Mouse (Mus musculus): ENCODE data around the gene Foxn1. TPM values are rescaled to one million over a fixed set of nuclear protein-coding genes. Genes with fewer than 3 reads are reported as not detected.
A peak's percentile ranks its signal among the peaks of the same experiment; 100 is the strongest.

Foxn1 gene
- polyA plus RNA-seq, 1 experiment: 0.06 TPM

GRCm38 (mm10) chr11:78348474-78348873 lies 37.9 kb downstream of the Foxn1 start:
- 86% methylated on average over 7 of the region's 7 CpGs for WGBS
- no peaks in the 10 kb centered on the region for H3K36me3 ChIP-seq (ENCODE audit: control insufficient read depth, insufficient read depth, low read length)
- no peaks in the 10 kb centered on the region for H3K27me3 ChIP-seq (ENCODE audit: control insufficient read depth, insufficient read depth, low read length)
- no peak overlapping the region for H3K27ac ChIP-seq (ENCODE audit: insufficient read depth, low read depth, low read length)
- H3K4me1 ChIP-seq (ENCODE audit: control insufficient read depth, insufficient read depth, insufficient read length, low read length): peaks cover 25% of the 10 kb centered on the region
- no peak overlapping the region for H3K4me3 ChIP-seq (ENCODE audit: low read depth, low read length)
- no peak for TF ChIP-seq POLR2A (IDR thresholded peaks at IDR 0.05; ENCODE audit: low read depth, low read length)
- TF ChIP-seq CTCF (IDR thresholded peaks at IDR 0.05; ENCODE audit: extremely low read depth, insufficient read length, insufficient replicate concordance, low read depth, low read length): no peak

- no peak for TF ChIP-seq CTCF (IDR thresholded peaks at IDR 0.05; ENCODE audit: extremely low read depth, insufficient read length, insufficient replicate concordance, low read depth, low read length)
- no peak for TF ChIP-seq POLR2A (IDR thresholded peaks at IDR 0.05; ENCODE audit: low read depth, low read length)
- Histone ChIP-seq H3K27ac (ENCODE audit: insufficient read depth, low read depth, low read length) (no peak overlapping the region), H3K36me3 (ENCODE audit: control insufficient read depth, insufficient read depth, low read length) (no peaks in the 10 kb centered on the region), H3K27me3 (ENCODE audit: control insufficient read depth, insufficient read depth, low read length) (no peaks in the 10 kb centered on the region; the same call in 1 of the 2 replicates), H3K4me1 (ENCODE audit: control insufficient read depth, insufficient read depth, insufficient read length, low read length) (peaks cover 25% of the 10 kb centered on the region), H3K4me3 (ENCODE audit: low read depth, low read length) (no peak overlapping the region)
- 73% methylated on average over 9 of the region's 9 CpGs for WGBS
Measured at GRCm38 (mm10) chr11:78347908-78348307, 38.5 kb downstream of the Foxn1 start.

DNA sequence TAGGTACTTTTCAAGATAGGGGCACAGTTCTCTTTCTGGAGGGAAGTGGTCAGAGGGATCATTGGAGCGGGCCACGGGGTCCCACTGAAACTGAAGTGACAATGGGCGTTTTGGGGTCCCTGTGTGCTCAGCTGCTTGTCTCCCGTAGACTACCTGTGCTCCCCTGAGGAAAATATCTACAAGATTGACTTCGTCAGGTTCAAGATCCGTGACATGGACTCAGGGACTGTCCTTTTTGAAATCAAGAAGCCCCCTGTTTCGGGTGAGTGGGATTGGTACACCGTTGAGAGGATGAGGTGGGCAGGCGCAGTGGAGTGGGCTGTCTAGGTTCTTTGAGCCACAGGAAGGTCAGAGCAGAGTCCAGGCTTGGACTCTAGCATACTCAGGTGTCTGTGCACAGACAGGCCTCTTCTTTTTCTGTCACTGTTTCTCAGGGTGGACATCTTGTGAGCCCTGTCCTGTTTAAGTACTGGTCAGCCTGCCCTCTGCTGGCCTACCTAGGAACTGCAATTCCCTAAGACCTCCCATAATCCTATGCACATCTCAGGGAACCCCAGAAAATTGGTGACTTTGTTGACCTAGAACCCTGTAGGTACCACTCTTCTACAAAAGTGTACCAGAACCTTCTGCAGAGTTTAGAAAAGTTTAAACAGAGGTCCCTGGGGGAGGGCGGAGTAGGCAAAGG lies 39.1 kb downstream of the Foxn1 start:
- Histone ChIP-seq H3K4me3 (ENCODE audit: low read depth, low read length) (no peak overlapping the region), H3K4me1 (ENCODE audit: control insufficient read depth, insufficient read depth, insufficient read length, low read length) (peaks cover 25% of the 10 kb centered on the region), H3K36me3 (ENCODE audit: control insufficient read depth, insufficient read depth, low read length) (no peaks in the 10 kb centered on the region), H3K27me3 (ENCODE audit: control insufficient read depth, insufficient read depth, low read length) (no peaks in the 10 kb centered on the region; the same call in 1 of the 2 replicates), H3K27ac (ENCODE audit: insufficient read depth, low read depth, low read length) (no peak overlapping the region)
- 94% methylated on average over 10 of the region's 10 CpGs for WGBS
- TF ChIP-seq POLR2A (IDR thresholded peaks at IDR 0.05; ENCODE audit: low read depth, low read length) (no peak), CTCF (IDR thresholded peaks at IDR 0.05; ENCODE audit: extremely low read depth, insufficient read length, insufficient replicate concordance, low read depth, low read length) (peak; percentile 71; the same call in 1 of the 2 replicates)

GRCm38 (mm10) chr11:78346326-78347069 lies 39.9 kb downstream of the Foxn1 start:
- H3K36me3 ChIP-seq (ENCODE audit: control insufficient read depth, insufficient read depth, low read length): peaks cover under 1% of the 10 kb centered on the region
- no peaks in the 10 kb centered on the region; the same call in 1 of the 2 replicates for H3K27me3 ChIP-seq (ENCODE audit: control insufficient read depth, insufficient read depth, low read length)
- H3K27ac ChIP-seq (ENCODE audit: insufficient read depth, low read depth, low read length): no peak overlapping the region
- no peak for TF ChIP-seq CTCF (IDR thresholded peaks at IDR 0.05; ENCODE audit: extremely low read depth, insufficient read length, insufficient replicate concordance, low read depth, low read length)
- no peak for TF ChIP-seq POLR2A (IDR thresholded peaks at IDR 0.05; ENCODE audit: low read depth, low read length)
- H3K4me1 ChIP-seq (ENCODE audit: control insufficient read depth, insufficient read depth, insufficient read length, low read length): peaks cover 25% of the 10 kb centered on the region
- 84% methylated on average over 6 of the region's 6 CpGs for WGBS
- no peak overlapping the region for H3K4me3 ChIP-seq (ENCODE audit: low read depth, low read length)

DNA sequence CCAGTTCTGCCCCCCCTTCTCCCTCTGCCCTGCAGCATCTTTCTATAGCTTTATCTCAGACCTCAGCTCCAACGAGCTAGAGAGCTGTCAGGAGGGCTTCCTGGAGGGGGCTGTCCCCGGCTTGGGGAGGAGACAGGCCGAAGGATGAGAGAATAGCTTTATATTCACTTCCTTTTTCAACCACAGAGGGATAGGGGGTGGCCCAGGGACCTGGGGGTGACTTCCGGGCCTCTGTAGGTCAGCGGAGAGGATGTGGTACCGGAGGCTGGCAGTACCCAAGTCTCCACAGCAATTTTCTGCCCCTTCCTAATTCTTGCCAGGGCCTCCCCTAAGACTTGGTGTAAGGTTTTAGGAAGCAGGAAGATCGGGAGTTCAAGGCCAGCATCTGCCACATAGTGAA lies 40.6 kb downstream of the Foxn1 start:
- Histone ChIP-seq H3K36me3 (ENCODE audit: control insufficient read depth, insufficient read depth, low read length) (peaks cover 8% of the 10 kb centered on the region), H3K4me1 (ENCODE audit: control insufficient read depth, insufficient read depth, insufficient read length, low read length) (peaks cover 25% of the 10 kb centered on the region), H3K4me3 (ENCODE audit: low read depth, low read length) (no peak overlapping the region), H3K27me3 (ENCODE audit: control insufficient read depth, insufficient read depth, low read length) (no peaks in the 10 kb centered on the region; the same call in 1 of the 2 replicates), H3K27ac (ENCODE audit: insufficient read depth, low read depth, low read length) (peak overlapping the region; percentile 58)
- 78% methylated on average over 7 of the region's 7 CpGs for WGBS
- TF ChIP-seq POLR2A (IDR thresholded peaks at IDR 0.05; ENCODE audit: low read depth, low read length) (no peak), CTCF (IDR thresholded peaks at IDR 0.05; ENCODE audit: extremely low read depth, insufficient read length, insufficient replicate concordance, low read depth, low read length) (no peak)

DNA sequence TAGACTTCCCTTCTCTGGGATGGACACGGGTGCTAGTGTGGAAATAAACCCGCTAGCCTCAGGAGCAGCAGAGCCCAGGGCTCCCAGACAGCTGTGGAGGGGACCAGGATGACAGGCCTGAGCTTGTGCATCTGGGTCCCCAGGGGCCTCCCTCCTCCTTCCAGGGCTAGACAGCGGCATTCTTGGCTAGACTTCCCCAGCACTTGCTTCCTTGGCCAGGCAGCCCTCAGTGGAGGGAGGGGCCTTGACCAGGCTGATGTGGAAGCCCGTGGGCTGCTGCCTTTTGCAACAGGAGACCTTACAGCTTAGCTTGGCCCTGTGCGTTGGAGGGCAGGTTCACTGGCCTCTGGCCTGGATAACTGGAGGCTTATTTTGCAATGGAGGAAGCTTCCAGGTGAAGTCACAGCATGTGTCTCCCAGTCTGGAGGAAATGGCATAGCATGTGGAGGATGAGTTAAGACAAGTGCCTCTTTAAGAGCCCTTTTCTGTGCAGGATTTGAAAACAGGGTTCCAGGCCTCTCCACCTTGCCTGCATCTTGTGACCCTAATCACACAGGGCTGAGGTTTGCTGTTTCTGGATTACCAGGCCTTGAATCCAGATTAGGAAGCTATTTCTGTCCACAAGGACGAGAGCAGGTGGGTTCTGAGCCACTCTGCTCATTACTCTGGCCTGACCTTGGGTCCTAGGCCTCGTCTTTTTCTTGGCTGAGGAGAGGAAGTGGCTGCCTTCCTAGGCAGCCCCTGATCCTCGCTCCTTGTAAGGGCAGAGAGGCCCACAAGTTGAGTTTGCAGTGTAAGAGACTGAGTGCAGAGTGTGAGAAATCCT lies 41.3 kb downstream of the Foxn1 start:
- Histone ChIP-seq H3K4me3 (ENCODE audit: low read depth, low read length) (no peak overlapping the region), H3K27me3 (ENCODE audit: control insufficient read depth, insufficient read depth, low read length) (no peaks in the 10 kb centered on the region; the same call in 1 of the 2 replicates), H3K36me3 (ENCODE audit: control insufficient read depth, insufficient read depth, low read length) (peaks cover 11% of the 10 kb centered on the region), H3K4me1 (ENCODE audit: control insufficient read depth, insufficient read depth, insufficient read length, low read length) (peaks cover 25% of the 10 kb centered on the region), H3K27ac (ENCODE audit: insufficient read depth, low read depth, low read length) (peak overlapping the region; percentile 58)
- TF ChIP-seq CTCF (IDR thresholded peaks at IDR 0.05; ENCODE audit: extremely low read depth, insufficient read length, insufficient replicate concordance, low read depth, low read length) (no peak), POLR2A (IDR thresholded peaks at IDR 0.05; ENCODE audit: low read depth, low read length) (no peak)
- 72% methylated on average over 8 of the region's 8 CpGs for WGBS
